Mouse (Mus musculus) liver, adult 2 months (tissue): ENCODE measurements around the gene Zmat5.

ENCODE experiments used
- CTCF ChIP-seq: fragments of 200-500 bp; IDR thresholded peaks from 2 replicates; pipeline ENCODE4 v1.5.1; 2011; ENCODE audit warnings: low read depth, low read length, control low read depth
- POLR2A ChIP-seq: fragments of 200-500 bp; IDR thresholded peaks from 2 replicates; pipeline ENCODE4 v1.6.1; 2011; ENCODE audit warnings: low read length, control low read depth; ENCODE audit not compliant: insufficient read depth; ENCODE audit errors: extremely low read depth

DNA sequence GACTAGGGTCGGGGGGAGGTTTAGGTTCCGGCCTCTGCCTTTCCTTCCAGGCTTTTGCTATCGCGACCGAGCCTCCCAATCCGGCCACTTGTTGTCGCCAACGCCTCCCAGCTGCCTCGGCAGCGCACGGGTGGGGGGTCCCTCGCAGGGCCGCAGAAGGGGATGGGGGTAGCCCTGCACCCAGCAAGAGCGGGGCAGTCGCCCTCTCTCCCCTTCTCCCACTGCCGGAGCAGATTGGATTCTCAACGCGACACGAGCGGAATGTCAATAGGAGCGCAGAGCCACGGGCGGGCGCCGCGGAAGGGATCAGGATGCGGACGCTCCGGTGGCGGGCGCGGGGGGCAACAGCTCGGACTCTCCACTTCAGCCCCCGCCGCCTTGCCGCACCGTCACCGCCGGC is 41.5 kb downstream of the Zmat5 start:
- TF ChIP-seq CTCF (no peak), POLR2A (no peak)
